Comparison of ENCODE assay signal across 13 mouse cellular contexts in the genomic region with DNA sequence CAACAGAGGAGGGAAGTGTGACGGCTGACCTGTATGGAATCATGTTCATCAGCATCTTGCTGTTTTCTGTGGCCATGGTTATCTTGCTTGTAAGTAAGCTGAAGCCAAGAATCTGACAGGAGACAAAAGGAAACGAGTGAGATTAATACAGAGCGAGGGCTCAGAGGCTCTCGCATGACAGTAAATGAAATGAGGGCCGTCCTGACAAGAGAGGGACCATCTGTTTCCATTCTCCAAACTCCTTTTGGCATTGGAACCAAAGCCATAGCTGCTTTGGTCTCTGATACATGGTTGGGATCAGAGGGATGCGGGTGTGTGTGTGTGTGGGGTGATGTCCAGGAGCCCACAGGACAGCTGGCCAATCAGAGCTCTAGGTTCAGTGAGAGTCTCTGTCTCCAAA.
"Had no signal": no experiment of that assay in that cellular context is flagged by ENCODE, and none has a peak within 500 bp of the region (broad histone marks: within the 10 kb centered on the region; RNA-seq: fewer than 3 reads in every experiment).

No protein-coding gene starts in this region.

- DNase-seq: kidney, adult 18-20 months; kidney, postnatal 36 days; liver; liver, embryonic 13.5 days; liver, postnatal 0 days; right cerebral cortex, postnatal 14 days; thymus, adult 2 months; thymus, postnatal 25 days had no signal

- H3K27me3 ChIP-seq: intestine, embryonic 15.5 days; limb, embryonic 12.5 days; liver, embryonic 13.5 days; stomach, embryonic 15.5 days had no signal

- H3K27ac ChIP-seq: intestine, embryonic 15.5 days; layer of hippocampus, adult 2 months; limb, embryonic 12.5 days; liver, embryonic 13.5 days; stomach, embryonic 15.5 days had no signal

- ATAC-seq: intestine, embryonic 15.5 days; liver, postnatal 0 days; midbrain, embryonic 16.5 days had no signal

- H3K9me3 ChIP-seq: intestine, embryonic 15.5 days; limb, embryonic 12.5 days; liver, embryonic 13.5 days; stomach, embryonic 15.5 days had no signal

- H3K9ac ChIP-seq: intestine, embryonic 15.5 days; limb, embryonic 12.5 days; liver, embryonic 13.5 days; liver, postnatal 0 days; stomach, embryonic 15.5 days had no signal

- H3K4me3 ChIP-seq: intestine, embryonic 15.5 days; layer of hippocampus, adult 2 months; limb, embryonic 12.5 days; liver, embryonic 13.5 days; stomach, embryonic 15.5 days had no signal

- H3K4me1 ChIP-seq: intestine, embryonic 15.5 days; limb, embryonic 12.5 days; stomach, embryonic 15.5 days had no signal

- H3K4me2 ChIP-seq: intestine, embryonic 15.5 days; limb, embryonic 12.5 days; liver, embryonic 13.5 days; stomach, embryonic 15.5 days had no signal

- H3K36me3 ChIP-seq: intestine, embryonic 15.5 days; limb, embryonic 12.5 days; liver, embryonic 13.5 days; stomach, embryonic 15.5 days had no signal
